Mouse (Mus musculus) neural tube, embryonic 11.5 days (tissue): ENCODE data around the gene Adarb1. TPM values are rescaled to one million over a fixed set of nuclear protein-coding genes. Genes with fewer than 3 reads are reported as not detected.

ENCODE experiments used
- ATAC-seq: fragments of 200-750 bp; cut with Nextera tagmentation; 2 replicates; pipeline ENCODE4 v1.8.0; 2017; ENCODE audit warnings: moderate number of reproducible peaks, mild to moderate bottlenecking, moderate TSS enrichment, moderate library complexity; ENCODE audit not compliant: insufficient read depth, low FRiP score, low TSS enrichment
- DNase-seq: peaks from one replicate; pipeline ENCODE4 v3.0.0-alpha.2; 2015; ENCODE audit warnings: low spot score
- H3K27ac ChIP-seq: fragments of 300-500 bp; sonication (generic); 2 replicates; pipeline ENCODE4 v1.5.1; 2014; ENCODE audit warnings: low read depth, mild to moderate bottlenecking, low read length
- H3K27me3 ChIP-seq: fragments of 300-500 bp; sonication (generic); 2 replicates; pipeline ENCODE4 v1.6.1; 2014; ENCODE audit warnings: mild to moderate bottlenecking, low read length, mixed read lengths; ENCODE audit not compliant: control insufficient read depth, insufficient read depth
- H3K36me3 ChIP-seq: fragments of 300-500 bp; sonication (generic); 2 replicates; pipeline ENCODE4 v1.6.1; 2014; ENCODE audit warnings: mild to moderate bottlenecking, low read length, moderate library complexity, mixed read lengths; ENCODE audit not compliant: control insufficient read depth, insufficient read depth
- H3K4me1 ChIP-seq: fragments of 300-500 bp; sonication (generic); 2 replicates; pipeline ENCODE4 v1.6.1; 2014; ENCODE audit warnings: low read length, mixed read lengths; ENCODE audit not compliant: control insufficient read depth, insufficient read depth
- H3K4me2 ChIP-seq: fragments of 300-500 bp; sonication (generic); 2 replicates; pipeline ENCODE4 v1.6.1; 2014; ENCODE audit warnings: low read depth, mild to moderate bottlenecking, moderate library complexity
- H3K4me3 ChIP-seq: fragments of 300-500 bp; sonication (generic); 2 replicates; pipeline ENCODE4 v1.5.1; 2014; ENCODE audit warnings: low read depth, low read length
- H3K9ac ChIP-seq: fragments of 300-500 bp; sonication (generic); 2 replicates; pipeline ENCODE4 v1.6.1; 2014; ENCODE audit warnings: mild to moderate bottlenecking, low read length
- H3K9me3 ChIP-seq: fragments of 300-500 bp; sonication (generic); 2 replicates; pipeline ENCODE4 v1.6.1; 2016; ENCODE audit warnings: low read length; ENCODE audit not compliant: control insufficient read depth
- WGBS: fragments of 180-500 bp; shearing (Covaris S2); extraction: QIAGEN DNeasy Blood & Tissue Kit; methylation state at CpG from one replicate; pipeline ENCODE4 v1.1.7; 2014; 5-methylcytosine and 5-hydroxymethylcytosine counted together
- polyA plus RNA-seq: library from polyadenylated mRNA; unstranded; fragments of >200 nt; fragmentation: Nextera tagmentation; extraction: Ambion mirVana; gene quantifications from 2 replicates; pipeline ENCODE4 v1.2.1, GENCODE M21; 2014

The Adarb1 gene
- 5.1 and 5.2 TPM in 2 replicates for polyA plus RNA-seq

- H3K4me2 ChIP-seq, result peak within 1 kb of the TSS; percentile 100
- peak within 1 kb of the TSS; percentile 81 for H3K4me3 ChIP-seq
- peaks cover 14% of the 10 kb centered on the region for H3K4me1 ChIP-seq
- H3K27me3 ChIP-seq, result peaks cover 11% of the 10 kb centered on the region; the same call in 1 of the 2 replicates
- H3K36me3 ChIP-seq, result no peaks in the 10 kb centered on the region
- ATAC-seq (peak; percentile 87), DNase-seq (peak; percentile 95)
- no peaks in the 10 kb centered on the region for H3K9me3 ChIP-seq
- peak within 1 kb of the TSS; percentile 73 for H3K9ac ChIP-seq
- under 1% methylated on average over 57 of the region's 57 CpGs for WGBS
- 0 out of 2 replicates have a peak within 1 kb of the TSS, but pooled peaks have one; percentile 2 for H3K27ac ChIP-seq
These were observed at the start of gene Adarb1 for GRCm38 (mm10) chr10:77418138-77418537. TSS of gene Adarb1 (minus strand) at chr10:77418270.

- no peaks in the 10 kb centered on the region for H3K4me1 ChIP-seq
- DNase-seq (no peak), ATAC-seq (no peak)
- no peak overlapping the region for H3K27ac ChIP-seq
- no peak overlapping the region for H3K9ac ChIP-seq
- 90% methylated on average over 6 of the region's 6 CpGs for WGBS
- H3K36me3 ChIP-seq, result no peaks in the 10 kb centered on the region
- no peaks in the 10 kb centered on the region for H3K27me3 ChIP-seq
- no peak overlapping the region for H3K4me3 ChIP-seq
- no peak overlapping the region for H3K4me2 ChIP-seq
- no peaks in the 10 kb centered on the region for H3K9me3 ChIP-seq
These were observed 49.3 kb upstream of the Adarb1 start for GRCm38 (mm10) chr10:77467407-77467806.

- H3K4me2 ChIP-seq, result no peak overlapping the region
- no peaks in the 10 kb centered on the region for H3K4me1 ChIP-seq
- 92% methylated on average over 5 of the region's 5 CpGs for WGBS
- H3K9me3 ChIP-seq, result no peaks in the 10 kb centered on the region
- no peak overlapping the region for H3K27ac ChIP-seq
- no peaks in the 10 kb centered on the region for H3K36me3 ChIP-seq
- DNase-seq, result no peak
- ATAC-seq, result no peak
- no peak overlapping the region for H3K9ac ChIP-seq
- no peaks in the 10 kb centered on the region for H3K27me3 ChIP-seq
- no peak overlapping the region for H3K4me3 ChIP-seq
These were observed 47.8 kb upstream of the Adarb1 start for GRCm38 (mm10) chr10:77465902-77466301.

GRCm38 (mm10) chr10:77464181-77464936 lies 46.3 kb upstream of the Adarb1 start:
- no peaks in the 10 kb centered on the region for H3K9me3 ChIP-seq
- no peak overlapping the region for H3K4me2 ChIP-seq
- no peak overlapping the region for H3K27ac ChIP-seq
- H3K36me3 ChIP-seq, result no peaks in the 10 kb centered on the region
- no peaks in the 10 kb centered on the region for H3K27me3 ChIP-seq
- H3K4me1 ChIP-seq, result no peaks in the 10 kb centered on the region
- 78% methylated on average over 10 of the region's 10 CpGs for WGBS
- ATAC-seq (no peak), DNase-seq (no peak)
- H3K9ac ChIP-seq, result no peak overlapping the region
- no peak overlapping the region for H3K4me3 ChIP-seq

- H3K9ac ChIP-seq, result no peak overlapping the region
- H3K4me2 ChIP-seq, result no peak overlapping the region
- no peaks in the 10 kb centered on the region for H3K9me3 ChIP-seq
- H3K4me3 ChIP-seq, result no peak overlapping the region
- DNase-seq (no peak), ATAC-seq (no peak)
- H3K36me3 ChIP-seq, result no peaks in the 10 kb centered on the region
- WGBS, result 91% methylated on average over 8 of the region's 8 CpGs
- H3K27me3 ChIP-seq, result no peaks in the 10 kb centered on the region
- H3K4me1 ChIP-seq, result no peaks in the 10 kb centered on the region
- H3K27ac ChIP-seq, result no peak overlapping the region
These were observed 43.1 kb upstream of the Adarb1 start for GRCm38 (mm10) chr10:77461161-77461560.

GRCm38 (mm10) chr10:77457701-77458100 lies 39.6 kb upstream of the Adarb1 start:
- Histone ChIP-seq H3K4me3 (no peak overlapping the region), H3K27ac (no peak overlapping the region), H3K9ac (no peak overlapping the region), H3K27me3 (no peaks in the 10 kb centered on the region), H3K4me1 (no peaks in the 10 kb centered on the region), H3K36me3 (no peaks in the 10 kb centered on the region), H3K4me2 (no peak overlapping the region), H3K9me3 (no peaks in the 10 kb centered on the region)
- WGBS, result 89% methylated on average over 3 of the region's 3 CpGs
- DNase-seq, result no peak
- ATAC-seq, result no peak

GRCm38 (mm10) chr10:77456507-77456906 lies 38.4 kb upstream of the Adarb1 start:
- DNase-seq (no peak), ATAC-seq (no peak)
- H3K9ac ChIP-seq, result no peak overlapping the region
- H3K4me2 ChIP-seq, result no peak overlapping the region
- no peaks in the 10 kb centered on the region for H3K9me3 ChIP-seq
- H3K4me1 ChIP-seq, result no peaks in the 10 kb centered on the region
- H3K27me3 ChIP-seq, result no peaks in the 10 kb centered on the region
- no peak overlapping the region for H3K27ac ChIP-seq
- WGBS, result 49% methylated on average over 7 of the region's 7 CpGs
- no peak overlapping the region for H3K4me3 ChIP-seq
- no peaks in the 10 kb centered on the region for H3K36me3 ChIP-seq

- no peaks in the 10 kb centered on the region for H3K9me3 ChIP-seq
- WGBS, result 88% methylated on average over 14 of the region's 14 CpGs
- no peak overlapping the region for H3K9ac ChIP-seq
- no peak for DNase-seq
- no peaks in the 10 kb centered on the region for H3K27me3 ChIP-seq
- ATAC-seq, result no peak
- H3K27ac ChIP-seq, result no peak overlapping the region
- no peaks in the 10 kb centered on the region for H3K36me3 ChIP-seq
- no peaks in the 10 kb centered on the region for H3K4me1 ChIP-seq
- H3K4me2 ChIP-seq, result no peak overlapping the region
- H3K4me3 ChIP-seq, result no peak overlapping the region
These were observed 37.4 kb upstream of the Adarb1 start for GRCm38 (mm10) chr10:77455251-77456010.
